Mouse (Mus musculus) MEL (cell line): ENCODE results near the gene Tor4a.

Source experiments
- CTCF ChIP-seq, 3 experiments: IDR thresholded peaks in 2 of 3; conservative IDR thresholded peaks in 1 of 3; 2 replicates each; pipeline ENCODE4 v1.5.1; 2011 to 2012; ENCODE audit warnings: low read length in 3 of 3, low read depth in 2 of 3, mild to moderate bottlenecking in 2 of 3, improper control_type of control experiment in 1 of 3, inconsistent platforms in 1 of 3, mixed read lengths in 1 of 3, moderate library complexity in 1 of 3; ENCODE audit not compliant: control insufficient read depth in 1 of 3, insufficient read depth in 1 of 3, poor library complexity in 1 of 3, severe bottlenecking in 1 of 3
- MYB ChIP-seq: IDR thresholded peaks from 2 replicates; pipeline ENCODE4 v1.6.1; 2011; ENCODE audit warnings: mild to moderate bottlenecking, low read depth, low read length, improper control_type of control experiment

GRCm38 (mm10) chr2:25147398-25147797 is 49.3 kb downstream of the Tor4a start:
- no peak for TF ChIP-seq MYB
- TF ChIP-seq CTCF (IDR thresholded peaks at IDR 0.05 in 2 of 3, conservative IDR thresholded peaks at IDR 0.05 in 1 of 3; ENCODE audit: control insufficient read depth in 1 of 3, insufficient read depth in 1 of 3, low read depth in 2 of 3, low read length in 3 of 3, poor library complexity in 1 of 3, severe bottlenecking in 1 of 3): no peak
